Mouse (Mus musculus) kidney, adult 2 months (tissue): ENCODE measurements around the gene Ccdc162.

ENCODE experiments used
- CTCF ChIP-seq: fragments of 200-500 bp; conservative IDR thresholded peaks from 2 replicates; pipeline ENCODE4 v1.5.1; 2011; ENCODE audit warnings: low read depth, mild to moderate bottlenecking, control low read depth, low read length, moderate library complexity, mixed read lengths; ENCODE audit not compliant: insufficient read depth, insufficient read length
- POLR2A ChIP-seq: fragments of 200-500 bp; IDR thresholded peaks from one replicate; pipeline ENCODE4 v1.6.1; 2011; ENCODE audit warnings: low read depth, low read length, control low read depth

DNA sequence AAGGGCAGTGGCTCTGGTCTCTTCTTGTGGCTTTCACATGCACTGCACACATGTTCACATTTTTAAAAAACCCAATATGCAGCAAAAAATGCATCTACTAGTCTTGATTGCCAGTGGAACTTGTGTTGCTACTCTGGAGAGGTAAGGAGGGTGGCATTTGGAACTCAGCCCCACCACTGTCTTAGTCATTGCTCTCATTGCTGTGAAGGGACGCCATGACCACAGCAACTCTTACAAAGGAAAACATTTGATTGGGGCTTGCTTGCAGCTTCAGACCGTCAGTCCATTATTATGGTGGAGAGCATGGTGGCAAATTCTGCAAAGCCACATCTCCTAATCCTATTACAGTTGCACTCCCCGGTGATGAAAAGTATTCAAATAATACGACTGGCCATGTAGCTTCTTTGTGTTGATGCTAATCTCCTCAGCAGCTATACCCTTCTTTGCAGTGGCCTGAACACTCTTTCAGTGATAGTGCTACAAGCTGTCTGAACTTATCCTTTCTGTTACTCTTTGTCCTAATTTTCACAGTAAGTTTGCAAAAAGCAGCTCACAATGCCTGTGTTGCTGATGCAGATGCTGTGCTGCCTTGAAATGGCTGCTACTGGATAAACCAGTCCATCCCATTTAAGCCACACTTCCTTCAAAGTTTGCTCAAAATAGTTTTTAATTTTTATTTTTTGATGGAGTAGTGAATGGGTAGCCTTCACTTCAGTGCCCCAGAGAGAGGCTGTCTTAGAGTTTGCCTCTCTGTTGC is 179.0 kb downstream of the Ccdc162 start:
- TF ChIP-seq POLR2A: no peak
- no peak for TF ChIP-seq CTCF
